Mouse (Mus musculus) ovary, postnatal 36 days (tissue): ENCODE measurements around the gene Vav3.

Source experiments
- DNase-seq: peaks from one replicate; pipeline ENCODE4 v3.0.0; 2022; ENCODE audit warnings: low spot score, mixed read lengths

The Vav3 gene

GRCm38 (mm10) chr3:109683608-109684295 is 343.3 kb downstream of the Vav3 start:
- DNase-seq, result no peak

DNA sequence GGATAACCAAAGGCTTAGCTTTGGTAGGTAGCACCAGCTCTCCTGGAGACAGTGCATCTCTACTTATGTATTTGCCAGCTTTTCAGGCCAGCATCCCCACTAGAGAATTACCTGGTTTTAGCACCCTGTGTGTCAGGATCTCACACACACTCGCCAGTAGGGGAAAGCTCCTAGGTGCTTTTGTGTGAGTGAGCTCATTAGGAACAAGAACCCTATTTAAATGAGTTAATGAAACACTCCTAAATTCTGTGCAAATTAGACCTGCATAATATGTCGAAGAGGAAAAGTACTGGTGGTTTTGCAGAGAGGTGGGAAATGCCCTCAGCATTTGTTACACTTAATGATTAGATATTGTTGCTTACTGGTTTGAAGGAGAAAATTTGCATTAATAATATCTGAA is 350.1 kb downstream of the Vav3 start:
- DNase-seq, result no peak

DNA sequence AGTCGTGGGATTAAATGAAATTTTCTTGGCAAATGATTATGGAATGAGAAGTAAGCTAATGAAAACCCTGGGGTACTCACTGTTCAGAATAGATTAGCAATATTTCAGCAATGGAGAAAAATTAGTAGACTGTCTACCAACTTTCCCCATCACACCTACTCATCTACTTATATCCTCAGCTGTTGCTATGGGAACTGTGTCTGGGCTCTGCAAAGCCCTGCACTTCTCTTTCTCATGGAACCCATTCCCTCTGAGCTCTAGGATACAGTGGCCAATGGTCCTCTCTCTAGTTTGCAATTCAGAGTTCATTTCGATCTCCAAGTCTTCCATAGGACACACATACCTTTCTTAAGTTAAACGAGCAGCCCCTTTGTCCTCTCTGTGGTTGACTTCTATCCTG is 352.2 kb downstream of the Vav3 start:
- no peak for DNase-seq

GRCm38 (mm10) chr3:109701301-109701700 is 360.8 kb downstream of the Vav3 start:
- DNase-seq, result no peak

DNA sequence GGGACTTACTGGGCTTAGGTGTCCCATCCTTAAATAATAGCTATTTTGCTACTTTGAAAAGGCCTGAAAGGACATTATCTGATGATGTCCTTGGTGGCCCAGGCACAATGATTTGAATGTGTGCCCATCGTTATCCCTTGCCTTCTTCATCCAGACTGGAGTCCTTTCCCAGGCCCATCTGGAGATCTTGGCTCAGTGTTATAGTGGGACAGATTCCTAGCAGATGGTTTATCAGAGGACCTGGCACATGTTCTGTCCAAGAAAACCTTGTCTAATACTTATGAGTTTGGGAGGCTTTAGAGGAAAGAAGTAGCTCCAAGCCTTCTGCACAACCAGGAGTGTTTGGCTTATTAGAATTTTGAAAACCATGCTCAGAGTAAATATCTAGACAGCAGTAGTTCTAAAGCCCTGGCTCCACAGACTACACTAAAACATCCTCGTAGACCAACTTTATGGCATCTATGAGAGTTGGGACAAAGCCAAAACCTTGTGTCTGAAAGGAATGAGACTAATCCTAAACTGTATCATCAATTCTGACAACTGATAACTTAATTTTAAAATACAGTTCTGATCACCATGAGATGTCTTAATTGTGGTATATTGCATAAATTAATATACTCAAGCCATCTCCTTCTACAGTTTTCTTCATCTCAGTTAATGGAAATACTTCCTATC is 367.5 kb downstream of the Vav3 start:
- DNase-seq, result no peak

DNA sequence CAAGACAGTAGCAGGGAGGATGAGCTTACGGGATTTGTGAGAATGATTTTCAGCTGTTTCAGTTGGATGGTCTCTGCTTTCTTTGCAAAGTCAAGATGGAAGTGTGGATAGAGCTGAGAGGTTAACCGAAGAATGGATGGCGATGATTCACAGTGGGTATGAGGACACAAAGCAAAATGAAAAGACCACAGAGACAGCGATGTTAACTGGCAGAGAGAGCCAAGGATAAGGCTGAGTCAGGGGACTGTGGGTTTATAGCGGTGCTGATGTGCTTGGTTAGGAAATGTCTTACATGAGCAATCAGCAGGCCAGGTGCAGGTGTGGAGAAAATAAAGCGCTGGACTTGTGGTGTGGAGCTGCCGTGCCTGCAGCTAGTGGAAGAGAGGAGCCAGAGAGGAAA is 371.3 kb downstream of the Vav3 start:
- DNase-seq, result no peak

GRCm38 (mm10) chr3:109714476-109714875 is 374.0 kb downstream of the Vav3 start:
- no peak for DNase-seq

DNA sequence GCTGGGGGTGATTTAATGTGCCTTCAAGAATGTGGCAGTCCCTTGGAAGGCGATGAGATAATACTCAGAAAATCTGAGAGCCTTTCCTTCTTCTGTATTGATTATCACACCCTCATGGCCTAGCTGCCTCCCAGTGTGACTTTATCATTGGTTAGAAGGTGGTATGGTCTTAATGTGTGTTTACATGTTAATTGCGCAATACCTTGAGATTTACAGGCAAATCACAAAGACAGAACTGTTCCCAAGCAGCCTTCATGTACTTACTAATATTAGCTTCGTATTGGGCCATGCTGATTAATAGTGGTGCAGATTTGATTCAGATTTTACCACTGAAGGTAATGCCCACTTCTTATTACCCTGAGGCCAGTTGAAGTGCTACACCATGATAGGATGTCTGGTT is 381.3 kb downstream of the Vav3 start:
- DNase-seq, result no peak

GRCm38 (mm10) chr3:109726776-109727175 is 386.3 kb downstream of the Vav3 start:
- no peak for DNase-seq

DNA sequence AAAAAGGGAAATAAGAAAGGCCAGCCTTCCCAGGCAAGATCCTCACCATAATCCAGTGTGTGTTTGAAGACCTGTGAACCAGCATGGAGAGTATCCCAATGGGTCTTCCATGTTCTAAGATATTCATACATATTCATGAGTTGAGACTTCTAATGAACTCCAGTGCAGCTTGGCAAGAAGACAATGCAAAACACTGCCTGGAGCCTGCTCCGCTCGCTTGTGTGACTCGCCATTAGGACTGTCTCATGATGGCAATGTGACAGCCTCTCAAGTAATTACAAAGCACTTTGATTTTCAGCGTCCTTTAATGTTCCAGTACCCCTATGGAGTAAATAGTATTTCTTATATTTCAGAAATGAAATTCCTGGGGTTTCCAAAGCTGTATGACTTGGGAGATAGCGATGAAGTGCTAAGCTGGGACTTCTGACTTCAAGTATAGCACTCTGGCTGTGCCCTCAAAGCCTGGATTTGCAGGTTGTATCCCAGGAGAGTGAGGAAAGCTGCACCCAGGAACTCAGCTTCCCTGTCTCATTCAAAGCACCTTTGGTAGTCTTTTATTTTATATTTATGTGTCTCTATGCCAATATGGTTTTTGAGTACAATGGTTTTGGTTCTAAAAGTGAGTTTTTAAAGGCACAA is 391.3 kb downstream of the Vav3 start:
- no peak for DNase-seq

- DNase-seq, result no peak
These were observed 392.1 kb downstream of the Vav3 start for GRCm38 (mm10) chr3:109732327-109733182.
